Mouse (Mus musculus) bone marrow, adult 2 months (tissue): ENCODE measurements around the gene Zbtb25. TPM values are rescaled to one million over a fixed set of nuclear protein-coding genes. Genes with fewer than 3 reads are reported as not detected.

Experiments used
- H3K27ac ChIP-seq: fragments of 200-500 bp; 2 replicates; pipeline ENCODE4 v1.5.1; 2012; ENCODE audit warnings: low read depth, mild to moderate bottlenecking, control low read depth, inconsistent platforms, low read length; ENCODE audit not compliant: control insufficient read depth, poor library complexity, insufficient read depth
- H3K4me1 ChIP-seq: fragments of 200-500 bp; 2 replicates; pipeline ENCODE4 v1.6.1; 2011; ENCODE audit warnings: low read length; ENCODE audit not compliant: control insufficient read depth, insufficient read depth
- H3K4me3 ChIP-seq: fragments of 200-500 bp; replicated peaks from 2 replicates; pipeline ENCODE3; 2011; ENCODE audit warnings: mild to moderate bottlenecking, low read depth, low read length, control low read depth; ENCODE audit not compliant: control insufficient read depth
- CTCF ChIP-seq: fragments of 200-500 bp; IDR thresholded peaks from 2 replicates; pipeline ENCODE4 v1.5.1; 2011; ENCODE audit warnings: low read length, control low read depth; ENCODE audit not compliant: control insufficient read depth, insufficient read depth
- POLR2A ChIP-seq: fragments of 200-500 bp; IDR thresholded peaks from 2 replicates; pipeline ENCODE4 v1.6.1; 2011; ENCODE audit warnings: low read depth, mild to moderate bottlenecking, control low read depth, low read length, borderline replicate concordance; ENCODE audit not compliant: control insufficient read depth
- WGBS: fragments of 180-500 bp; shearing (Covaris S2); methylation state at CpG from one replicate; pipeline ENCODE4 v1.1.7; 2018; 5-methylcytosine and 5-hydroxymethylcytosine counted together
- polyA plus RNA-seq: library from polyadenylated mRNA; stranded (reverse); fragments of >200 nt; gene quantifications from 2 replicates; pipeline ENCODE4 v1.2.4, GENCODE M21; 2011; ENCODE audit warnings: low replicate concordance; ENCODE audit not compliant: missing spikeins, insufficient read depth, insufficient read length

Gene Zbtb25
- polyA plus RNA-seq, 1 experiment: 7.8 TPM

DNA sequence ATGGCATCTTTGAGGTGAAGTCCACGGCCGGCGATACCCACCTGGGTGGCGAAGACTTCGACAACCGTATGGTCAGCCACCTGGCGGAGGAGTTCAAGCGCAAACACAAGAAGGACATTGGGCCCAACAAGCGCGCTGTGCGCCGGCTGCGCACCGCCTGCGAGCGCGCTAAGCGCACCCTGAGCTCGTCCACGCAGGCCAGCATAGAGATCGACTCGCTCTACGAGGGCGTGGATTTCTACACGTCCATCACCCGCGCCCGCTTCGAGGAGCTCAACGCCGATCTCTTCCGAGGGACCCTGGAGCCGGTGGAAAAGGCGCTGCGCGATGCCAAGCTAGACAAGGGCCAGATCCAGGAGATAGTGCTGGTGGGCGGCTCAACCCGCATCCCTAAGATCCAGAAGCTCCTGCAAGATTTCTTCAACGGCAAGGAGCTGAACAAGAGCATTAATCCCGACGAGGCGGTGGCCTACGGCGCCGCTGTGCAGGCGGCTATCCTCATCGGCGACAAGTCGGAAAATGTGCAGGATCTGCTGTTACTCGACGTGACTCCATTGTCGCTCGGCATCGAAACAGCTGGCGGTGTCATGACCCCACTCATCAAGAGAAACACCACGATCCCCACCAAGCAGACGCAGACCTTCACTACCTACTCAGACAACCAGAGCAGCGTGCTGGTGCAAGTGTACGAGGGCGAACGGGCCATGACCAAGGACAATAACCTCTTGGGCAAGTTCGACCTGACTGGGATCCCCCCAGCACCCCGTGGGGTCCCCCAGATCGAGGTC lies 36.0 kb upstream of the Zbtb25 start:
- TF ChIP-seq CTCF (no peak), POLR2A (no peak)
- 8% methylated on average over 64 of the region's 64 CpGs for WGBS
- H3K27ac ChIP-seq: no peak overlapping the region
- H3K4me3 ChIP-seq: peak overlapping the region; percentile 88
- peaks cover 2% of the 10 kb centered on the region; the same call in 1 of the 2 replicates for H3K4me1 ChIP-seq

- WGBS: 16% methylated on average over 20 of the region's 20 CpGs
- peak overlapping the region; percentile 88 for H3K4me3 ChIP-seq
- TF ChIP-seq CTCF (no peak), POLR2A (no peak)
- H3K27ac ChIP-seq: no peak overlapping the region
- H3K4me1 ChIP-seq: peaks cover 2% of the 10 kb centered on the region; the same call in 1 of the 2 replicates
Observed at GRCm38 (mm10) chr12:76404836-76405182, 35.4 kb upstream of the Zbtb25 start.

DNA sequence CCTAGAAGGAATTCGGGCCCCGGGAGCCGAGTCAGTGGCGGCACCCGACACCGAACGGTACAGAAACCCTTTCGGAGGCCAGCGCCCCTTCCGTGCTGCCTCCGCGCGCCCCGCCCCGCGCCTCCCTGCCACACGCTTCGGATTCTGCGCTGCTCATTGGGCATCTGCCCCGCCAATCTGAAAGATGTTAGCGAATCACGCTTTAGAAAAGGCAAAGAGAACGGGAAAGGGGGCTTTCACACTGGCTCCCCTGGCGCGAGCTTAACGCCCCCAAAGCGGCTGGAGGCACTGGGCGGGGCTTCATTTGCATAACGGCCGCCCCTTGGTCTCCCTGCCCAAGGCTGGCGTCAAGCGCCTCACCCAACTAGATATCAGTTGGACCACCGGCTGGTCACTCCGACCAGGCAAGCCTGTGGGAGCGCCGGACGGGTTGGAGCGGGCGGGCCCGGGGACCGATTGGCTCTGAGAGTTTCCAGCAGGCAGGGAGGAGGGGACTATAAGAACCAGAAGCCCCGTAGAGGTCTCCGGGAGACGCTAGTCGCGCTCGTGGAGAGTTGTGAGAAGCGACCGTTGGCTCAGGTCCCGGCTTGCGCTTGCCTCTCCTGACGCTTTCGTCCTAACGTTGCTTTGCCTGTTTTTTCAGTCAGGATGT lies 34.6 kb upstream of the Zbtb25 start, which contains the start of gene Hspa2:
Gene Hspa2, plus strand, starts transcription at position 291 of the 652 bp plus-strand sequence.
- peak; percentile 89 for TF ChIP-seq POLR2A
- TF ChIP-seq CTCF: no peak
- Histone ChIP-seq H3K4me3 (peak within 1 kb of the TSS; percentile 88), H3K4me1 (peaks cover 2% of the 10 kb centered on the region; the same call in 1 of the 2 replicates), H3K27ac (peak within 1 kb of the TSS; percentile 95)
- under 1% methylated on average over 54 of the region's 54 CpGs for WGBS

GRCm38 (mm10) chr12:76402991-76403885 lies 33.8 kb upstream of the Zbtb25 start:
- H3K27ac ChIP-seq: peak overlapping the region; percentile 95
- TF ChIP-seq CTCF: no peak
- no peak for TF ChIP-seq POLR2A
- peaks cover 2% of the 10 kb centered on the region; the same call in 1 of the 2 replicates for H3K4me1 ChIP-seq
- WGBS: 3% methylated on average over 54 of the region's 54 CpGs
- H3K4me3 ChIP-seq: peak overlapping the region; percentile 88

GRCm38 (mm10) chr12:76401674-76402073 lies 32.3 kb upstream of the Zbtb25 start:
- WGBS: 69% methylated on average over 3 of the region's 3 CpGs
- H3K4me3 ChIP-seq: no peak overlapping the region
- no peak for TF ChIP-seq POLR2A
- 0 out of 2 replicates have a peak, but pooled peaks have one; percentile 23 for TF ChIP-seq CTCF
- H3K4me1 ChIP-seq: peaks cover 2% of the 10 kb centered on the region; the same call in 1 of the 2 replicates
- no peak overlapping the region for H3K27ac ChIP-seq

DNA sequence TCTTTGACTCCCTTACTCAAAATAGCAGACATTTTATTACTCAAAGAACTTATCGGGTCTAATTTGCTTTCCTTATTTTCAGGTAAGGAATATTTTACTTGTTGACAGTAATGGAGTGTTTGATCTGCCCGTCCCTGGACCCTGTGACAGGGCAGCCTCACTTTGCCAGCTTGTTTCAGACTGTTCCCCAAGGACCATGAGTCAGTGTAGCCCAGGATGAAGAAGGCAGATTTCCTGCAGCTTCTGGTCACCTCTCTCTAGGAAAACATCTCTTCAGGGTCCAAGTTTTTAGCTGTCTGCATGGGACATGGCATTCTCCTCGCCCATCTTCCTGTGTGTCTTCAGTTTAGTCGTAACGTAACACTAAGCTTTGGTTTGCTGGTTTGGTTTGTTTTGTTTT lies 27.9 kb upstream of the Zbtb25 start:
- Histone ChIP-seq H3K4me1 (no peaks in the 10 kb centered on the region; the same call in 1 of the 2 replicates), H3K4me3 (no peak overlapping the region), H3K27ac (no peak overlapping the region)
- TF ChIP-seq POLR2A (no peak), CTCF (no peak)
- 86% methylated on average over 5 of the region's 5 CpGs for WGBS

GRCm38 (mm10) chr12:76392979-76393378 lies 23.6 kb upstream of the Zbtb25 start:
- 62% methylated on average over 5 of the region's 5 CpGs for WGBS
- Histone ChIP-seq H3K4me3 (no peak overlapping the region), H3K4me1 (no peaks in the 10 kb centered on the region; the same call in 1 of the 2 replicates), H3K27ac (no peak overlapping the region)
- TF ChIP-seq POLR2A (no peak), CTCF (no peak)
